Mouse (Mus musculus): ENCODE results near the gene Ctse. TPM values are rescaled to one million over a fixed set of nuclear protein-coding genes. Genes with fewer than 3 reads are reported as not detected.
A peak's percentile ranks its signal among the peaks of the same experiment; 100 is the strongest.

Gene Ctse
- total RNA-seq, 2 experiments from 2014 or later, result 0.19 TPM; not detected in 1

DNA sequence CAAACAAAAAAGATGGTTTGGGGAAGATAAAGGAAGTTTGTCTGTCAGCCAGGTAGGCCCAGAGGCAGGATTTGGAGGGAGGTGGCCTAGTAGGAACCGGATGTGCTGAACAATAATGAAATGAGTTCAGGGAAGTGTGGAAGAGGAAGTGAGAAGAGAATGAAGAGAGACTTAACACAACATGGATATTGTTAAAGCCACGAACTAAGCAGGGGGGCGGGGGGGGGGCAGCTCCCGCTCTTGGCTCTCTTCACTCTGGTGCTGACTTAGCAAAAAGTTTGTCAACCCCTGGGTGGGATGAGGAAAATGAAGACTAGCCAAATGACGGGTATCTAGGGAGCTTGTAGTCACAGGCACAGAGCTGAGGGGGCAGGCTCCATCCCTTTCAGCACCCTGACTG, 62.3 kb downstream of the Ctse start:
- no peak for DNase-seq

DNA sequence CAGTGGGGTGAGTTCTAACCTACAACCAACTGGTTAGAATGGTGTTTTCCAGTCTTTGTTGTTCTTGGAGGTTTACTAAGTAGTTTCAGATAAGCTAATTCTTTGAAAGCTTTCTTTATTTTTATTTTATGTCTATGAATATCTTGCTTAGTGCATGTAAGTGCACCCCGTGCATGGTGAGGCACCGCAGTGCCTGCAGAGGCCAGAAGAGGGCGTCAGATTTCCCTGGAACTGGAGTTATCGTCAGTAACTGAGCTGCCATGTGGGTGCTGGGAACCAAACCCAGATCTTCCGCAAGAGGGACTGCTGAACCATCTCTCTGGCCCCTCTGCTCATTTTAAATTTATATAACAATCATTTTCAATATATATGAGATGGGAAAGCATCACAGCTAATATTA, 63.3 kb downstream of the Ctse start:
- DNase-seq, result no peak

DNA sequence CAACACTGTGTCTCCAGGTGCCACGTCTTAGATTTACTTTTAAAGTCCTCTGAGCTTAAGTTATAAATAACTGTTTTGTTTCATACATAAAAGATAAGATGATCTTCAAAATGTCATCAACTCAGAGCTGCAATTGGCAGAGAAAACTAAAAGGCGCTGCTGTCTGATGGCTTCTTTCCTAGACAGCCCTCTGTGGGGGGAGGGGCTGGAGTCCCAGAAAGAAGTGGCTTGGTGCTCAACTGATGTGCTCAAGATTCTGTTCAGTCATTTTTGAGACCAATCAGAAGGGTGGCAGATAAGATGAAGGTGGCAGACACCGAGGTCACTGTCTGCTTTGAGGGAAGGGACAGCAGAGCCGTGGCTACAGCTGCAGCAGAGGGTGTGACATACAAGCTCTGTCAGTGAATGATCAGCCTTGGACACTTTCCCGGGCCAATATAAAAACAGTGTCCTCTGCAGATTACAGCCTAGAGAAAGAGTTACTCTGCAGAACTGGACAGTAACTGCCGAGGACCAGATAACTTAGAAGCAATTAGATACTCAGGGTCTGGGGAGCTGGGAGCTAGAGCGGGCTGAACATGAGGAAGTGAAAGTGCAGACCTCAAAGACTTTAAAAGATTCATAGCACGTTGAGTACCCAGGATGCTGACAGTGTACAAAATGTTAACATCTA, 64.1 kb downstream of the Ctse start:
- DNase-seq, result no peak

DNA sequence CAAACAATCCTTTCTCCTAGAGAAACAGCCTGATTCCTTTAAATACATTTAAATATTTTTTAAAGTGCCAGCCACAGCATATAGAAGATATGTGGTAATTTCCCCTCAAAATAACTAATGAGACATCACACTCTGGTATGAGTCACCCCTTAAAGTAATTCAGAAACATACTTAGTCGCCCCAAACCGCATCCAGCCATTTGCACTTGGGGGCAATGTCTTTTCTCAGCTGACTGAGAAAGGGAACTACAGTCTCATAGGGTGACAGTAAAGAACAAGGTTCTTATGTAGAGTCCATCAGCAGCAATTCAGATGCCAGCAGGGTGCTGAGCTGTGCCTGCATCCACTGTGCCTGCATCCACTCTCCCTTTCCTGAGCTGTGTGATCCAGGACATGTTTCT, 65.4 kb downstream of the Ctse start:
- no peak for DNase-seq

DNA sequence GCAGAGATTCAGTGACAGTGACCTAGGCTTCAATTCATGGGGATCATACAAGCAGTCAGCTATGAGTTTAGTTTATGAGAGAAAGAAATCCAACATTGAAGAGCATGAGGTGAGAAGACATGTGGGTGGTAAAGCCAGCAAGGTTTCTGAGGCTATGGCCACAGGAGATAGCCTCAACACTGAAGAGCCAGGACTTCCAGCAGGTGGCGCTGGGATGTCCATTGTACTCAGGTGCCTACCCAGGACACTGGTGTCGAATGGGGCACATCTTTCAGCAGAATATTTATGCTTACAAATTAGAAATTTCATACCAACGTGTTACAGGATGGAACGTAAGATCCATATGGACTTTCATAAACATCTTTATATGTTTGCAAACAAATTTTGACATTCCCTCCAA, 70.2 kb downstream of the Ctse start:
- no peak for DNase-seq

DNA sequence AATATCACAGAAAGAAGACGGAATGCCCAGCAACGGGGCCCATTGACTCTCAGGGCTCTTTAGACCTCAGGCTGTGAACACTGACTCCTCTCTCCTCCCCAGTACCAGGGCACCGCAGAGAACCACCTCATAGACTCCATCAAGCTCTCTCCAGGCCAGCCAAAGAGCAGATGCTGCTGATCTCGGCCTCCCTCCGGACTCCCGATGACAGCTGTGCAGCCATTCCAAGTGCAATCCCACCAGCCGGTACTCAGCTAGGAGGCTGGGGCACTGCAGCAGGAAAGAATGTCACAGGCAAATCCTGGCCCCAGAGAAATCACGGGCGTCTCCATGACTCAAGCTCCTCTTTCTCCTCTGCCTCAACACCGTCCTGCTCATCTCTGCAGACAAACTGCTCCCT, 73.4 kb downstream of the Ctse start:
- no peak for DNase-seq

DNA sequence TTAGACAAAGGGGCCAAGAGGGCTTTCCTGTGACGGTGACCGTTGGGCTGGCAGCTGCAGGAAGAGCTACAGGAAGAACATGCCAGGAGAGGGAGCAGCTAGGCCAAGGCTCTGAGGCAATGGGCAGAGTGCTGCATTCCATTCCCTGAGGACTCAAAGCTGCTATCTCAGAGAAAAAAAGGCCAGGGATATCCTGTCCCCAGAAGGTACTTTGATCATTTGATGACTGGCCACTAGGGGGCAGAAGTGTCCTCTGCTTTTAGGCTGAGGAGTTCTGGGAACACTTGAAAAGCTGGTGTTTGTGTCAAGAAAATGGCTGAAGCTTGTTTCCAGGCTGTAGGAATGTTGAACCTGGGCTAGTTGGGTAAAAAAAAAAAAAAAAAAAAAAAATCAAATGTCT, 74.3 kb downstream of the Ctse start:
- peak; percentile 40 for DNase-seq

DNA sequence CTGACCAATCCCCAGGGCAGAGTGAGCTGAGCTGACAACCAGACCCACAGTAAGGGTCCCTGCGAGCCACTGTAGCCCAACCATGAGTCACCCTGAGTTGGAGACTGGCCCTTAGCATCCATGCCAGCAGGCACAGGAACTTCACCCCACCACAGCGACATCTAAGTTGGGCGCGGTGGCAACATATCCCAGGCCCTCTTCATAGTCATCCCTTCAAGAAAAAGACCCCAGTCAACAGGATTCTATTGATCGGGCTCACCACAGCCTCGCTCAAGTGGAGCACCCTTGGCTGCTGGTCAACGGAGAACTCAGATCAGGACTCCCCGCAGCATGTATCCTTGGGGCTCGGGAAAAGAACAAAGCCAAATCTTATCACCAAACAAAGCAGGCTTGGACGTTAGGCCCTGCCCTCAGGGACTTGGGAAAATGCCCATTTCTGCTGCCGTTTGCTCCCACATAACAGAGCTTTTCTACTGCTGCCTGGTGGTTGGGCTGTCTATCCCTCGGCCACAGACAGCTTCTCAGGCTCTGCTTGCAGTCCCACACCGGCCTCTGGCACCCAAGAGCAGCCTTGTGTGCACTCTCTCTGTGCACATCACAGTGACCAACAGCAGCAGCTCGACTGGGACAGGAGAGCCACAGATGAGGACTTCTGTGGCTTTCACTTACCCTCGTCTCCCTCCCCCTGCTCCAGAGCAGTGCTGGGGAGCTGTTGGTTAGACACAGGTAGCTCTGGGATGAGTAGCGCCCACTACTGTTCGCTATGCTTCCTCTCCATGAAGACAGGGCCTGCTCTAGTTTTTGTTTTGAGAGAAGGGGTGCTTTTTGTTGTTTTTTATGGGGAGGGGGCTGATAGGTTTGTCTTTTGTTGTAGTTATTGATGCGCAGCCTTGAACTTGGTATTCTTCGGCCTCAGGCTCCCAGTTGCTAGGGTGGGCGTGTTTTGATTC, 76.6 kb downstream of the Ctse start:
- DNase-seq, result no peak

DNA sequence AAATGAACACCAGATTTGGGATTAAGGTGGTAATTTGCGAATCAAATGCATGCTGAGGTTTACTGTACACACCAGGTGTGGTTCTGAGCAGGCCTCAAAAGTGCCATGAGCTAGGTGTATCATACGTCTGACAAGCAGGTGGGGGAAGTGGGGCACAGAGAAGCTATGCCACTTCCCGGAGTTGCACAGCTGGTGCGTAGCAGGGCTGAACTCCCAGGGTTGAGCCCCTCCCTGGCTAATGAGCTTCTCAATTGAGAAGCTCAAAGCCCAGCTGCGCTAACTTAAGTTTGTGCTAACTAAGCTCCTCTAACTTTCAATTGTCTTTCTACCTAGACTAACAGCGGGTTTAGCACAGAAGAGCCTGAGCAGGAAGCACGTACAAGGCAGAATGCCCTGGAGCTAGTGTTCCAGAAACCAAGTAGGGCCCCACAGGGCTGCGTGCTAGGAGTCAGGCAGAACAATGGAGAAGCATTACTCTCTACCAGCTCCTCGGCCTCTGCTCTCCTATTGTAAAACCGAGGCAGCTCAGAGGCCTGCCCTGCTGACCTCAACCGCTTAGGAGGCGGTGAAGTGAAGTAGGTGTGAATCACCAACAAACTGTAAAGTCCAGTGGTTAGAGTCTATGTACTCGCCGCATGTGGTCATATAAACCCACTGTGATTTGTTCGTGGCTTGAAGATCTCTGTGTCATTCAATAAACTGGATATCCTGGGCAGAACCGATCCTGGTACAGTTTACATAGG, 81.0 kb downstream of the Ctse start:
- no peak for DNase-seq

DNA sequence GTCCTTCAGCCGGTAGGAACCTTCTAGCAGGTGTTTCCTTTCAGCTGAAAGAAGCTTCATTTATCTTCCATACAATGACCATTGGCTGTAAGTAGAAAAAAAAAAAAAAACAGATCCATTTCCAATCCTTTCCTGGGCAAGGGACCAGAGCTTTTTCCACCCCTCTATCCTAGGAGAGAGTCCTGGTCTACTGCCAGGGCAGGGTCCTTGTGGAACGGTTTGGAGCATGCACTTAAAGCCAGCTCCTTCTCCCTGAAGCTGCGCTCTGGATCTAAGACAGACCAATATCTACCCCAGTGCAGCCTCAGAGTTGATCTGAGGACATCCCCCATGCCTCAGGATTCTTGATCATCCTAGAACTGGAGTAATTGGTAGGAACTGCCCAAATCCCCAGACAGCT, 83.9 kb downstream of the Ctse start:
- no peak for DNase-seq

DNA sequence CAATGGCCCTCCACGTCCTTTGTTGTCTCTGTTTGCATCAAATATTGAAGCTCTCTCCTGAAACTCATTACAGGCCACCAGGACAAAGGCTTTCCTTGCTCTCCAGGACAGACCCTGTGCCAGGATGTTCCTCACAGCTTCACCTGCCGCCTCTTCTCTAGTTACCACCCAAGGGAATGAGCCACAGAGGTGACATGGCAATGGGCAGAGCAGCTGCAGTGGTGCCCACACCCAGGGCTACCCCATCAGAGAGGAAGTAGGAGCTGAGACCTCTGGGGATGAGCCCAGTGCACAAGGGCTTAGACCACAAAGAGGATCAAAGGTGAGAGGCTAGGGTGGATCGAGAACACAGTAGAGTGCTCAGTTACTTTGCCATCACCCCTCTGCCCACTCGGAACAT, 85.4 kb downstream of the Ctse start:
- no peak for DNase-seq

Other genes with a start within 250 kb of the Ctse start
- 10 to 100 TPM; 13.4 to 15.0 TPM for gene Srgap2, start 111.0 kb upstream of the Ctse start, total RNA-seq (2021)
- gene Fam72a, start 110.4 kb upstream of the Ctse start, total RNA-seq (2021), result under 1 TPM; 0.27 to 0.33 TPM
- gene Avpr1b, start 39.1 kb upstream of the Ctse start, total RNA-seq (2021), result not detected
- gene Rab7b, start 50.4 kb downstream of the Ctse start, total RNA-seq (2021), result 1 to 10 TPM; 3.7 to 4.1 TPM
- gene Slc26a9, start 105.7 kb downstream of the Ctse start, total RNA-seq (2021), result not detected
- 1 to 10 TPM in 1 of 2 experiments, under 1 TPM in 1; 0.82 to 1.3 TPM for gene Pm20d1, start 159.1 kb downstream of the Ctse start, total RNA-seq (2021)
- gene Slc41a1, start 189.2 kb downstream of the Ctse start, total RNA-seq (2021), result 10 to 100 TPM; 53.4 to 53.5 TPM
- 1 to 10 TPM; 6.4 to 7.4 TPM for gene Rab29, start 228.9 kb downstream of the Ctse start, total RNA-seq (2021)

Measured in gastrocnemius, postnatal 25 days (tissue).